In genomic region chr10:88730571-88731495, GRCm38 (mm10) we compare ENCODE assay signal across 7 mouse cellular contexts. TPM values are rescaled to one million over a fixed set of nuclear protein-coding genes. Genes with fewer than 3 reads are reported as not detected.
A peak's percentile ranks its signal among the peaks of the same experiment; 100 is the strongest.
DNase-seq lines count a peak whose midpoint lies in the region; ATAC-seq lines count a peak whose summit lies in the region.

Arl1 (plus strand) TSS chr10:88730858.

- H3K27ac ChIP-seq in intestine, embryonic 16.5 days (ENCODE audit: low read length), result peak within 1 kb of the TSS; percentile 91
- no peak within 1 kb of the TSS; the same call in 1 of the 2 replicates for H3K27ac ChIP-seq in midbrain, embryonic 11.5 days (ENCODE audit: low read depth, low read length)

- no peaks in the 10 kb centered on the region for H3K27me3 ChIP-seq in intestine, embryonic 16.5 days (replicated peaks; ENCODE audit: control insufficient read depth, insufficient read depth, low read length)
- no peaks in the 10 kb centered on the region; the same call in 1 of the 2 replicates for H3K27me3 ChIP-seq in midbrain, embryonic 11.5 days (ENCODE audit: control insufficient read depth, insufficient read depth, low read length)

- under 1% methylated on average over 65 of the region's 65 CpGs for WGBS in intestine, embryonic 16.5 days
- WGBS in midbrain, embryonic 11.5 days, result under 1% methylated on average over 65 of the region's 65 CpGs

- ATAC-seq in intestine, embryonic 16.5 days, result peak; percentile 96
- ATAC-seq in midbrain, embryonic 11.5 days (ENCODE audit: low FRiP score), result peak; percentile 95

- intact Hi-C loops in left cerebral cortex, postnatal 36 days (cut with DNase I), result loop anchor here (5.0 to 10.0 kb wide), 2 partner anchors 229 to 286 kb away; partner anchors contain the start of gene Chpt1

- H3K4me2 ChIP-seq in intestine, embryonic 16.5 days (ENCODE audit: low read depth, low read length), result peak within 1 kb of the TSS; percentile 86
- H3K4me2 ChIP-seq in midbrain, embryonic 11.5 days, result peak within 1 kb of the TSS; percentile 95

- H3K4me3 ChIP-seq in intestine, embryonic 16.5 days (ENCODE audit: low read length), result peak within 1 kb of the TSS; percentile 99
- peak within 1 kb of the TSS; percentile 94 for H3K4me3 ChIP-seq in midbrain, embryonic 11.5 days (ENCODE audit: low read depth, low read length)

- H3K36me3 ChIP-seq in intestine, embryonic 16.5 days (ENCODE audit: control insufficient read depth, insufficient read depth, low read length), result peaks cover 4% of the 10 kb centered on the region; the same call in 1 of the 2 replicates
- no peaks in the 10 kb centered on the region for H3K36me3 ChIP-seq in midbrain, embryonic 11.5 days (ENCODE audit: control insufficient read depth, insufficient read depth, low read length)

- DNase-seq in adrenal gland, adult 2 months, result peak; percentile 95
- DNase-seq in embryo, embryonic 11.5 days (ENCODE audit: low read depth, low spot score), result peak; percentile 83
- DNase-seq in gastrocnemius, postnatal 4 days (ENCODE audit: low spot score in 2 of 2), result peak; percentile 92 to 94
- peak; percentile 93 to 94 for DNase-seq in left cerebral cortex, postnatal 36 days (ENCODE audit: low spot score in 2 of 2)
- peak; percentile 99 for DNase-seq in midbrain, embryonic 11.5 days (ENCODE audit: low spot score, missing footprints)
- DNase-seq in skeletal muscle tissue, adult 2 months (ENCODE audit: low read depth, low spot score), result peak; percentile 92

- H3K4me1 ChIP-seq in intestine, embryonic 16.5 days (ENCODE audit: control insufficient read depth, insufficient read depth, low read length), result peaks cover 10% of the 10 kb centered on the region; the same call in 1 of the 2 replicates
- peaks cover 8% of the 10 kb centered on the region for H3K4me1 ChIP-seq in midbrain, embryonic 11.5 days (ENCODE audit: control insufficient read depth, insufficient read depth, low read length)

- H3K9me3 ChIP-seq in intestine, embryonic 16.5 days (ENCODE audit: control insufficient read depth, low read length), result no peaks in the 10 kb centered on the region
- H3K9me3 ChIP-seq in midbrain, embryonic 11.5 days (ENCODE audit: control insufficient read depth, low read length), result no peaks in the 10 kb centered on the region

- peak within 1 kb of the TSS; percentile 96 for H3K9ac ChIP-seq in intestine, embryonic 16.5 days (ENCODE audit: low read depth, low read length)
- peak within 1 kb of the TSS; percentile 94 for H3K9ac ChIP-seq in midbrain, embryonic 11.5 days (ENCODE audit: low read length)

RNA-seq across cellular contexts. Expression of gene Arl1, which starts in this region (rescaled TPM):
- total RNA-seq in adrenal gland, adult 2 months (2021), result 100 to 1,000 TPM in 1 of 2 experiments, 10 to 100 TPM in 1; 98.5 to 103 TPM
- 20.3 and 28.1 TPM in 2 replicates for polyA plus RNA-seq in adrenal gland, adult 2 months (2012; rRNA removed)
- 10 to 100 TPM; 94.2 to 95.8 TPM for total RNA-seq in gastrocnemius, postnatal 4 days (2021)
- 185 and 192 TPM in 2 replicates for polyA plus RNA-seq in intestine, embryonic 16.5 days (2015; fragmentation: Nextera tagmentation; extraction: Ambion mirVana)
- 100 to 1,000 TPM; 127 TPM for total RNA-seq in left cerebral cortex, postnatal 36 days (2021)
- polyA plus RNA-seq in midbrain, embryonic 11.5 days (2014; fragmentation: Nextera tagmentation; extraction: Ambion mirVana), result 165 and 178 TPM in 2 replicates
